Mouse (Mus musculus): Measurements from ENCODE around the gene C1galt1.

- TF ChIP-seq CTCF (IDR thresholded peaks at IDR 0.05; ENCODE audit: low read depth) (no peak), EP300 (IDR thresholded peaks at IDR 0.05; ENCODE audit: low read depth) (no peak)
These were observed 42.0 kb downstream of the C1galt1 start for GRCm38 (mm10) chr6:7886685-7887004.

All from liver, postnatal 0 days (tissue).